Mouse (Mus musculus) erythroblast, embryonic 14.5 days (primary cell): Measurements from ENCODE around the gene Pjvk. TPM values are rescaled to one million over a fixed set of nuclear protein-coding genes. Genes with fewer than 3 reads are reported as not detected.
"Not testable (repeated sequence)": the region's sequence is repeated elsewhere in the genome, so short reads cannot be mapped to it uniquely, and the experiment has no call there.

Experiments
- H3K27me3 ChIP-seq: 2 replicates; pipeline ENCODE4 v1.6.1; 2012; ENCODE audit warnings: inconsistent platforms; ENCODE audit not compliant: control insufficient read depth
- H3K36me3 ChIP-seq: 2 replicates; pipeline ENCODE4 v1.6.1; 2012; ENCODE audit warnings: mild to moderate bottlenecking, inconsistent platforms; ENCODE audit not compliant: control insufficient read depth
- H3K4me1 ChIP-seq: 2 replicates; pipeline ENCODE4 v1.6.1; 2012; ENCODE audit warnings: inconsistent platforms; ENCODE audit not compliant: control insufficient read depth
- H3K4me3 ChIP-seq: replicated peaks from 2 replicates; pipeline ENCODE3; 2012; ENCODE audit warnings: moderate library complexity, mild to moderate bottlenecking, inconsistent platforms
- H3K9me3 ChIP-seq: 2 replicates; pipeline ENCODE4 v1.6.1; 2012; ENCODE audit warnings: low read length, inconsistent platforms, mixed read lengths; ENCODE audit not compliant: control insufficient read depth
- GATA1 ChIP-seq: IDR thresholded peaks from 2 replicates; pipeline ENCODE4 v1.6.1; 2012; ENCODE audit warnings: low read length, inconsistent platforms, mixed read lengths
- TAL1 ChIP-seq: IDR thresholded peaks from 3 replicates; pipeline ENCODE4 v1.6.1; 2012; ENCODE audit warnings: low read length, inconsistent platforms, mixed read lengths
- polyA plus RNA-seq: library from polyadenylated mRNA; stranded (reverse); fragments of >175 nt; gene quantifications from 2 replicates; pipeline ENCODE4 v1.2.3, GENCODE M21; 2012

The Pjvk gene
- polyA plus RNA-seq, result not detected in 2 replicates

DNA sequence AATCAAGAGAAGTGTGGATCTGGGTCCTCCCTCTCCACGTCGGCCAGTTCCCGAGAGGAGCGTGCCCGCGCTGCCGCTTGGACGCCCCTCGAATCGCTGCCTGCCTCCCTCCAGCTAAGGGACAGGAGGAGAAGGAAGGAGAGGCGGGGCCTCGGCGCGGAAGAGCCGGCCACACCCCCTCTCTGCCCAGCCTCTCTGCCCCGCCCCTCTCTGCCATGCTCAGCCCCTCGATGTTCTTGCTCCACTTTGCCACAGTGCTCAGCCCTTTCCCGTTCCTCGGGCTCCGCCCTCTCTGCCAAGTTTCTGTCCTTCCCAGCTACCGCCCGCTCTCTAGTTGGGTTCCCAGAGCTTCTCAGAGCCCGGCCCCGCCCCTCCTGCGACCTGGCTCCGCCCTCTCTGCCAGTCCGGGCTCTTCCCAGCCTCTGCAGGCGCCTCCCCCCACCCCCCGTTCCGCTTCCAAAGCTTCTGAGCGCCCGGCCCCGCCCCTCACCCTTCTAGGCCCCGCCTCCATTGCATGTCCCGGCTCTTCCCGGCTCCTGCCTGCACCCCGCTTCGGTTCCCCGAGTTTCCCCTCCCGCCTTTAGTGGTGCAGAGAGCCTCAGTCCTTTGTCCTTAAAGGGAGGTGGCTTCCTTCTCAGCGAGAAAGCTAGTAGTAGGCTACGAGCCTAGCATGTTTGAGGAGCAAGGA is at the start of gene Pjvk, which contains the start of gene Prkra:
TSS of gene Pjvk (plus strand) at position 594 of the 688 bp plus-strand sequence.
TSS of gene Prkra (minus strand) at position 133 of the 688 bp plus-strand sequence.
- Histone ChIP-seq H3K36me3 (no peaks in the 10 kb centered on the region), H3K27me3 (no peaks in the 10 kb centered on the region), H3K4me1 (peaks cover 26% of the 10 kb centered on the region), H3K4me3 (peak within 1 kb of the TSS; percentile 69), H3K9me3 (no peaks in the 10 kb centered on the region; the same call in 1 of the 2 replicates)
- TF ChIP-seq GATA1, result no peak

DNA sequence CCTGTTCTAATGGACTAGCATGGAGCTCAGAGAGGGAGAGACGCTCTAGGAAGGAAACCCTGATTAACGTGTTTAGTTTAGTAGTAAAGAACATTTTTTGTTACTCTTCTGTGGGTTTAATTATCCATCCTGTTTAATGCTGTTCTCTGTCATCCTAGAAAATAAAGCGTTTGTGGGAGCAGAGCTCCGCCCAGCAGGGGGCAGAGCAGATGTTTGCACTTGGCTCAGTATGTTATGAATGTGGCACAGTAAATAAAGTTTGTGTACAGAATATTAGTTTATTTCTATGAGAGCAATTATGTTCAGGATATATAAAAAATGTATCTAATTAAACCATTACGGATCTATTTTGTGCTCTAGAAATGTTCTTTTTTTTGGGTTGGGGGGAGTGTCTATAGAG is 49.1 kb upstream of the Pjvk start:
- Histone ChIP-seq H3K9me3 (no peaks in the 10 kb centered on the region), H3K4me3 (no peak overlapping the region), H3K4me1 (no peaks in the 10 kb centered on the region), H3K27me3 (no peaks in the 10 kb centered on the region), H3K36me3 (no peaks in the 10 kb centered on the region)
- TF ChIP-seq TAL1 (no peak), GATA1 (no peak)

GRCm38 (mm10) chr2:76602256-76602655 is 46.0 kb upstream of the Pjvk start:
- Histone ChIP-seq H3K27me3 (no peaks in the 10 kb centered on the region), H3K4me3 (no peak overlapping the region), H3K9me3 (no peaks in the 10 kb centered on the region), H3K36me3 (no peaks in the 10 kb centered on the region), H3K4me1 (no peaks in the 10 kb centered on the region)
- no peak for TF ChIP-seq TAL1
- TF ChIP-seq GATA1, result no peak

GRCm38 (mm10) chr2:76606704-76607103 is 41.6 kb upstream of the Pjvk start:
- Histone ChIP-seq H3K4me3 (no peak overlapping the region), H3K9me3 (no peaks in the 10 kb centered on the region), H3K36me3 (no peaks in the 10 kb centered on the region), H3K27me3 (no peaks in the 10 kb centered on the region), H3K4me1 (no peaks in the 10 kb centered on the region)
- TF ChIP-seq TAL1 (no peak), GATA1 (no peak)

- Histone ChIP-seq H3K27me3 (no peaks in the 10 kb centered on the region), H3K9me3 (no peaks in the 10 kb centered on the region), H3K36me3 (no peaks in the 10 kb centered on the region), H3K4me3 (no peak overlapping the region), H3K4me1 (no peaks in the 10 kb centered on the region)
- TF ChIP-seq TAL1 (no peak), GATA1 (no peak)
These were observed 37.8 kb upstream of the Pjvk start for GRCm38 (mm10) chr2:76610326-76611104.

DNA sequence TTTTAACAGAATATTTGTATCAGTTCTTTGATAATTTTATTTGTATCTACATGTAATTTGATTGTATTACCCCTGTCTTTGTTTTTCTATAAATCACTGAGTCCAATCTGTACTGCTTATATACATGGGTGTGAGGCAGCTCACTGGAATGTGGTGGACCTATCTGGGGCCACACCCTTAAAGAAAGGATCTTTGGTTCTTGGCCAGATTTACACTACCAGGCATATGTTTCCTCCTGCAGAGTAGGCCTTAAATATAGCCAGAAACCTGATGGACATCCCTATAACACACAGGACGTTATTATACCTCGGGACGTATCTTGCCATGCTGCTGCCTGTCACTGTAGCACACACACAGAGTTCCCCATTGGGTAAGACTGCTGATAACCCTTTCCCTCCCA is 36.3 kb upstream of the Pjvk start:
- no peaks in the 10 kb centered on the region for H3K27me3 ChIP-seq
- H3K9me3 ChIP-seq, result no peaks in the 10 kb centered on the region
- H3K4me3 ChIP-seq, result no peak overlapping the region
- TF ChIP-seq GATA1, result no peak
- TF ChIP-seq TAL1, result no peak
- no peaks in the 10 kb centered on the region for H3K4me1 ChIP-seq
- H3K36me3 ChIP-seq, result no peaks in the 10 kb centered on the region

DNA sequence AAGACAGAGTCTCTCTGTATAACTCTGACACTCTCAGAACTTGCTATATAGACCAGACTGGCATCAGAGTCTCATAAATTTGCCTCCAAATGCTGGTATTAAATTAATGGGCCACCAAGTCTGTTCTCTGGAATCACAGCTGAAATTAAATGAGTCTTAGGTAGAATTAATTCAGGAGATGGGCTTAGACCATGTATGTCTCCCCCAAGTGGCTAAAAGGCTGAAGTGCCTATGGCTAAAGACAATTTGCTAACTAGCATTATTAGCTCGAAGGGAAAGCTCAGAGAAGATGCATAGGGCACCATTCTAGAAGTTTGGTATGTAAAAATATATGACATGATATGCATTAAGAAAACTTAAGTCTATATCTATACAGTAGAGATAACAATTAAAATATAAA is 30.2 kb upstream of the Pjvk start:
- Histone ChIP-seq H3K36me3 (no peaks in the 10 kb centered on the region), H3K9me3 (no peaks in the 10 kb centered on the region), H3K4me3 (no peak overlapping the region), H3K27me3 (no peaks in the 10 kb centered on the region), H3K4me1 (no peaks in the 10 kb centered on the region)
- no peak for TF ChIP-seq GATA1
- TF ChIP-seq TAL1, result no peak

DNA sequence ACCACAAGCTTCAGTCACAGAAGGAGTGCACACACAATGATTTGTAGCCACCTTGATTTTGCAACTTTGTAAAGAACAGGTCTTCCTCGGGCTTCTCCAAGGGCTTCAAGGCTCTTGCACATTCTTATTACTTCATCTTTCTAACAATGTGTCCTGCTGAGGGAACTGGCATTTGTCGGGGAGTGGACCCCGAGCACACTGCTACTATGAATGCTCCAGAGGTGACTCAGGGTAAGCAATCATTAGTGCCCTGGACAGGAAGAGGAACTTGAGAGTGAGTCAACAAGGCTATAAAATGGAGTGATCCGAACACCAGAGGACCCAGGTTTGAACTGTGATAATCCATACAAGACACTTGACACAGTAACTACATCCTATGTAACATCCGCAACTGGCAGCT is 28.1 kb upstream of the Pjvk start:
- Histone ChIP-seq H3K9me3 (no peaks in the 10 kb centered on the region; the same call in 1 of the 2 replicates), H3K4me3 (no peak overlapping the region), H3K36me3 (no peaks in the 10 kb centered on the region), H3K27me3 (no peaks in the 10 kb centered on the region), H3K4me1 (no peaks in the 10 kb centered on the region)
- TF ChIP-seq GATA1 (no peak), TAL1 (no peak)

- H3K9me3 ChIP-seq, result peaks cover 3% of the 10 kb centered on the region
- no peaks in the 10 kb centered on the region for H3K4me1 ChIP-seq
- no peaks in the 10 kb centered on the region for H3K36me3 ChIP-seq
- TF ChIP-seq GATA1 (no peak), TAL1 (no peak)
- no peaks in the 10 kb centered on the region for H3K27me3 ChIP-seq
- H3K4me3 ChIP-seq, result no peak overlapping the region
These were observed 26.6 kb upstream of the Pjvk start for GRCm38 (mm10) chr2:76621724-76622123.

GRCm38 (mm10) chr2:76622316-76622715 is 26.0 kb upstream of the Pjvk start:
- not testable (repeated sequence) for H3K9me3 ChIP-seq, H3K36me3 ChIP-seq, H3K4me1 ChIP-seq, H3K4me3 ChIP-seq, H3K27me3 ChIP-seq
